Mouse (Mus musculus): Measurements from ENCODE around the gene Wdr6.

Gene Wdr6

GRCm38 (mm10) chr9:108572321-108572720, 6.2 kb downstream of the Wdr6 start:
- no peak for DNase-seq

DNA sequence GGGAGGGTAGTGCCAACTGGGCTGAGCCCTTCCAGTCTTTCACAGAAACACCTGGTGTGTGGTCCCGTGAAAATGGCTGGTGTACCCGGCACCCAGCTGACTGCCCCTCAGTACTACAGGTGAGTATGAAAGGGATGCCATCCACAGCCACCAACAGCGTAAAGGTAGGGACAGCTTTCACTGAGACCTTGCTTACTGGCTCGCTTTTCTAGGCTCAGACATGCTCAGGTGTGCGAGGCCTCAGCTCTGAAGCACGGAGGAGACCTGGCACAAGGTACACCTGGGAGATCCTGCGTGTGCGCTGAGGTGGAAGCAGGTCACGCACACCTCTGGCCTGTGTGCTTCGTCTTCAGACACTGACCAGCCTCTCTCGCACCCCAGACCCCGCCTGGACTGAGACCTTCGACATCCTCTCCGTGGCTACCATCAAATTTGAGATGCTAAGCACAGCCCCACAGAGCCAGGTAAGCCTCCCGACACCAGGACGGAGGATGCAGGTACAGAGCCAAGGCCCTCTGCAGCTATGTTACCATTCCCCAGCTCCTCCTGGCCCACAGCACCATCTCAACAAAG, 7.1 kb downstream of the Wdr6 start:
- no peak for DNase-seq

GRCm38 (mm10) chr9:108570207-108570896, 8.2 kb downstream of the Wdr6 start:
- peak; percentile 74 for DNase-seq

DNA sequence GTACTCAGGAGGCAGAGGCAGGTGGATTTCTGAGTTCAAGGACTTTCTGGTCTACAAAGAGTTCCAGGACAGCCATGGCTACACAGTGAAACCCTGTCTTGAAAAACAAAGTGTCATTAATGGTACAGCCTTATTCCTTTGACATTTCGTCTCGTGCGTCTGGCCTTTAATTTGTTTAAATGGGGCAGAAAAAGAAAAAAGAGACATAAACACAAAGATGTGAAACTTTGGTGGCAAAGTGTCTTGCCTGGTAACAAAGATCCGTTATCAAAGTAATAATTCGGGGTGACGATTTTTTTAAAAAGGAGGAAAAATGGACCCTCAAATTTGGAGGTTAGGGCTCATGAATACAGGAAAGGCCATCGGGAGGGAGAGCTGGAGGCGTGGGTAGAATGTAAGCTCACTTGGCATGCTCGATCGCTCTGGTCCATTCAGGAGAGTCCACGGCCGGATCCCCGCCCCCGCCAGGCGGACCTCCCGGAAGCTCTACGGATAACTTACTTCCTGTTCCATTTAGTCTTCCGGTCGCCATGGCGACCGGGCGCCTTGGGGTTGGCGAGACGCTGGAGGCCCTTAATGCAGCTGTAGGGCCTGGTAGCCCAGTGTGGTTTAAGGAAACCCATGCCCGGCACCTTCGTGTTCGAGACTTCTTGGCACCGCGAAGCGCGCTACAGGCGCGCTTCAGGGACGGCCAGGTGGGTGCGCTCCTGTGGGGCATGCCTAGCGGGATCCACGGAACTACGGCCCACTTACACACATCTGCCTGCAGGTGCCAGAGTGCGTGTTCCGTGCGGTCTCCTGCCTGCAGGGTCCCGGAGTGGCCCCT, 8.9 kb downstream of the Wdr6 start, which contains the start of gene Dalrd3:
TSS of gene Dalrd3 (plus strand) at position 506 of the 826 bp plus-strand sequence.
- peak; percentile 85 for DNase-seq

GRCm38 (mm10) chr9:108568511-108568921, 10.0 kb downstream of the Wdr6 start:
- no peak for DNase-seq

- DNase-seq: no peak
Measured at GRCm38 (mm10) chr9:108567931-108568419, 10.6 kb downstream of the Wdr6 start.

- peak; percentile 96 for DNase-seq
Measured at GRCm38 (mm10) chr9:108566815-108567776, 11.4 kb downstream of the Wdr6 start, which contains the start of gene Ndufaf3. Gene Ndufaf3, minus strand, starts transcription at chr9:108567434.

DNA sequence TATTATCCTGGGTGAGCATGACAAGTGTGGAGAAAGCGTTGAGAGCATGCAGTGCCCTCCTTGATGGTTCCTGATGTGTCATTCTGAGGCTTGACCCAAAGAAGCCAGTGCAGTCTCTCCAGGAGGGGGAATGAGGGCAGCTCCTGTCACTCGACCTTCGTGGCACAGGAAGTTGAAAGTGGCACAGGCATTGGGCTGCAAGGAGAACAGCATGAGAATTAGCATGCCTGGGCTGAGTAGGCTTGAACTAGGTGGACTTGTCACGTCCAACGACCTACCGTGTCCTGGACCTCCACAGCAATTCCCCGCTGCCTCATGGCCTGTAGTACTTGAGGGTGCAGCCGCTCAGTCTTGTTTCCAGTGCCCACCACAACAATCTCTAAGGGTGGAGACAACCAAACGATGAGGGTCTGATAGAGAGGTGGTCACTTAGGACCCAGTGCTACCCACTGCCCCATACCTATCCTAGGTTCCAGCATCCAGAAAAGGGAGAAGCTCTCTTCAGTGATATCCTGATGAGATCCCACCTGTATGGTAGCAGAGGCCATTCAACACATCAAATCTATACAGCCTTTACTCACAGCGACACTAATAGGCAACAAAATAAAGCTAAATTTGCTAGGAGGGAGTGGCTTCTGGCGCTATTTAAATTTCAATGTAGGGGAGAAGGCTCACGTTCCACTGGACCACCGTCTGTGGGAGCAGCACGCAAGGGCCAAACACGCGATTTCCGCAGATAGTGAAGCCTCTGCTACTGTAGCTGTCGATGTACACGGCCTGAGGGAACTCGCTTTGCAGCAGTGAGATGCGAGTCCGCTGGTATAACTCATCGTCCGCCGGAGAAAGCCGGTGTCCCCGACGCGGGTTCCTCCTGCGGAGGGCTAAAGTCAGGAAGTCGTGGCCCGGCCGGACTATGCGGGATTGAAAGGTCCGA, 12.4 kb downstream of the Wdr6 start:
- DNase-seq: no peak

DNA sequence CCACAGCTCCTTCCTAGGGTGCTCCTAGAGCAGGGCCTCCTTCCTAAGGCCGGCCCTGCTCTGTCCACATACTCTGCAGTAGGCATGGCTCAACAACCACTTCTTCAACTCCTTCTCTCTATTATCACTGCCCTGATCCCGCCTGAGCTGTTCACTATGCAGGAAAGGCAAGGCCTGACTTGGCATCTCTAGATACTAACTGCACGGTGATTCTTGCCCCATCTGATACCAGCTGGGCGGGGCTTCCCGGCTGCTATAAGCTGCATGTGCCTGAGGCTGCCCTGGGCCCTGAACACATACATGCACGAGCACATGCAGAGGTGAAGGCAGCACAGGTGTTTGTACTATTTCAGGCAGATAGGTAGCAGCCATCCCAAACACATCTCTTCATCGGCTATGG, 14.4 kb downstream of the Wdr6 start:
- DNase-seq: no peak

DNA sequence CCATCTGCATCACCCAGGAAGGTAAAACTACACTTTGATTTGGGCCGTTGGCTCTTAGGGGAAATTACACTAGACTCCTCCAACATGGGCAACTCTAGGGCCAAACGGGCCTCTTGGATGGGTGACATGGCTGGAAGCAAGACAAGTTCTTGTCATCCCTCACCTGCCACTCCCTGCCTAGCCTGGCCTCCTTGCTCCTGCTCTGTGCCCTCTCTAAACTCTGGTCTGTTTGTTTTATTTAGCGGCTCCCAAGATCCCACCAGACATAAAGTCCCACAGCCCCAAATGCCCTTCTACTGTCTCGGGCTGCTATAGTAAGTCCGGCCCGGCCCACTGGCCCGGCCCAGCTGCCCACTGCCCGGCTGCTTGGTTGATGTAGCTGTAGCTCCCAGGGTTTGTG, 14.9 kb downstream of the Wdr6 start:
- DNase-seq: no peak

GRCm38 (mm10) chr9:108560227-108560841, 18.2 kb downstream of the Wdr6 start, which contains the start of gene Impdh2:
Gene Impdh2, plus strand, starts transcription at chr9:108560286.
- peak; percentile 93 for DNase-seq

- no peak for DNase-seq
Measured at GRCm38 (mm10) chr9:108559169-108559568, 19.4 kb downstream of the Wdr6 start.

- DNase-seq: no peak
Measured at GRCm38 (mm10) chr9:108546875-108547274, 31.7 kb downstream of the Wdr6 start.

DNA sequence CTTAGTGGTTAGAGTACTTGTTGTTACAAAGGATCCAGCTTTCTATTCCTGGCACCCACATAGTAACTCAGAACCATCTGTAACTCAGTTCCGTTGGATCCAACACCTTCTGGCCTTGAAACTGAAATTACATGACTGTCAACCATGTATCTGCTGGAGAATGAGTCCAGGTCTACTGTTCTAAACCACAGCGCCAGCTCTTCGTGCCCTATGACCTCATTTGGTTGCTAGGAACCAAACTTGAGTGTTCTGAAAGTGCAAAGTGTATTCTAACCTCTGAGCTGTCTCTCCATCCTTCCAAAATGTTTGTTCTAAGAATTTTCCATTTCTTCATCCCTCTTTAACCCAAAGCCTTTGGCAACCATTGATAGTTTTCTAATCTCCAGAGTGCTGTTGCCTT, 32.6 kb downstream of the Wdr6 start:
- no peak for DNase-seq

GRCm38 (mm10) chr9:108540846-108541245, 37.7 kb downstream of the Wdr6 start:
- DNase-seq: no peak

DNA sequence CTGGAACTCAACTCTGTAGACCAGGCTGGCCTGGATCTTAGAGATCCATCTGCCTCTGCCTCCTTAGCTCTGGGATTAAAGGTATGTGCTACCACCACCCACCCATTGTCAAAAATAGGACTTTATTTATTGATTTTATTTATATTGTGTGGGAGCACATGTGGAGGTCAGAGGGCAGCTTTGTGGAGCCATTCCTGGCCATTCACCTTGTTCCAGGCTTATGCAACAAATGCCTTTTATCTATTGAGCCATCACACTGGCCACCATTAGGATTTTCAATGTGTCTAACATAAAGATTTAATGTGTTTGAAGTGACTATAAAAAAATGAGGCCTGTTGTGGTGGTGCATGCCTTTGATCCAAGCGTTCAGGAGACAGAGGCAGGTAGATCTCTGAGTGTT, 47.0 kb downstream of the Wdr6 start:
- no peak for DNase-seq

DNA sequence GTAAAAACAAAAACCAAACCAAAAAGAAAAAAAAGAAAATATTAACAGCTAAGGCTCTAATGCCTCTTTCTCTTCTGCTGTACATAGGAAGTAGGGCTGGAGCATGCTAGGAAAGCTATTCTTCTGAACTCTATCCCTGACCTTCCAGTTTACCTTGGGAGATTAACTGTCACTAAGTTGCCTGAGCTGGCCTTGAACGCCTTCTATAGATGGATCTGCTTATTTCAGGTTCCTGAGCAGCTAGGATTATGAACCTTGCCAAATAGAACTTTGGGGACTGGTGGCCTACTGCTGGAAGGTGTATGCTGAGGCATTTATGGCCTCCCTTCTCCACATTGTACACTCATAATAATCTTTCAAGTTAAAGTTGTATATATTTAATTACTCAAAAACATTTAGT, 47.6 kb downstream of the Wdr6 start:
- DNase-seq: no peak

GRCm38 (mm10) chr9:108525400-108525799, 53.1 kb downstream of the Wdr6 start:
- DNase-seq: no peak

- no peak for DNase-seq
Measured at GRCm38 (mm10) chr9:108523341-108523740, 55.2 kb downstream of the Wdr6 start.

Data from right cerebral cortex, postnatal 25 days (tissue).